In genomic region chr7:144217192-144217591, GRCm38 (mm10) we compare ENCODE assay signal across 8 mouse cellular contexts.
DNase-seq lines count a peak whose midpoint lies in the region; ATAC-seq and TF ChIP-seq lines count a peak whose summit lies in the region.

No protein-coding gene starts in this region.

- H3K27me3 ChIP-seq in G1E (ENCODE audit: insufficient read depth, low read length): no peaks in the 10 kb centered on the region; the same call in 1 of the 2 replicates
- H3K27me3 ChIP-seq in cerebellum, adult 2 months (ENCODE audit: control insufficient read depth, insufficient read depth, low read length): no peaks in the 10 kb centered on the region
- no peaks in the 10 kb centered on the region for H3K27me3 ChIP-seq in forebrain, postnatal 0 days (ENCODE audit: insufficient read depth, low read length)
- no peaks in the 10 kb centered on the region for H3K27me3 ChIP-seq in liver, postnatal 0 days (ENCODE audit: insufficient read depth, low read length)

- no peak overlapping the region for H3K4me2 ChIP-seq in forebrain, postnatal 0 days (ENCODE audit: low read depth)
- no peak overlapping the region for H3K4me2 ChIP-seq in liver, postnatal 0 days (ENCODE audit: low read depth, low read length)

- DNase-seq in 3T3-L1 (ENCODE audit: low read depth, low spot score) (peak; percentile 79), G1E (ENCODE audit: low spot score) (peak; percentile 19)
- peak; percentile 70 to 79 for DNase-seq in cerebellum, adult 2 months
- DNase-seq in forebrain, postnatal 0 days: peak; percentile 86
- peak; percentile 67 for DNase-seq in kidney, adult 18-20 months
- peak; percentile 45 for DNase-seq in liver, postnatal 0 days
- peak; percentile 45 for DNase-seq in retina, adult 2 months (ENCODE audit: low read depth, low spot score)

- no peak overlapping the region for H3K4me3 ChIP-seq in G1E (ENCODE audit: low read depth, low read length)
- no peak overlapping the region for H3K4me3 ChIP-seq in cerebellum, adult 2 months (replicated peaks; ENCODE audit: insufficient read depth, low read depth, low read length)
- H3K4me3 ChIP-seq in forebrain, postnatal 0 days (ENCODE audit: low read depth, low read length): no peak overlapping the region
- no peak overlapping the region for H3K4me3 ChIP-seq in liver, postnatal 0 days (ENCODE audit: low read depth, low read length)

- H3K4me1 ChIP-seq in G1E (ENCODE audit: insufficient read depth, low read depth, low read length): no peaks in the 10 kb centered on the region
- H3K4me1 ChIP-seq in cerebellum, adult 2 months (ENCODE audit: control insufficient read depth, insufficient read depth, low read length): no peaks in the 10 kb centered on the region
- no peaks in the 10 kb centered on the region for H3K4me1 ChIP-seq in forebrain, postnatal 0 days (ENCODE audit: insufficient read depth)
- H3K4me1 ChIP-seq in liver, postnatal 0 days (ENCODE audit: insufficient read depth): no peaks in the 10 kb centered on the region

- no peak for TF ChIP-seq POLR2A in cerebellum, adult 2 months (IDR thresholded peaks at IDR 0.05; ENCODE audit: borderline replicate concordance, insufficient read depth, low read length)

- peak; percentile 58 for TF ChIP-seq CTCF in G1E (IDR thresholded peaks at IDR 0.05; ENCODE audit: low read depth, low read length)
- TF ChIP-seq CTCF in cerebellum, adult 2 months (IDR thresholded peaks at IDR 0.05; ENCODE audit: borderline replicate concordance, insufficient read depth, low read depth, low read length): peak; percentile 96
- peak; percentile 97 for TF ChIP-seq CTCF in forebrain, postnatal 0 days (IDR thresholded peaks at IDR 0.05; ENCODE audit: low read depth)
- TF ChIP-seq CTCF in liver, postnatal 0 days (IDR thresholded peaks at IDR 0.05; ENCODE audit: low read depth): peak; percentile 90

- WGBS in cerebellum, adult 2 months: 12% methylated on average over 3 of the region's 3 CpGs
- WGBS in forebrain, postnatal 0 days: 2% methylated on average over 3 of the region's 3 CpGs
- WGBS in liver, postnatal 0 days (ENCODE audit: insufficient replicate concordance): 4% methylated on average over 3 of the region's 3 CpGs

- H3K9me3 ChIP-seq in G1E (replicated peaks): no peaks in the 10 kb centered on the region
- H3K9me3 ChIP-seq in forebrain, postnatal 0 days (ENCODE audit: low read length): no peaks in the 10 kb centered on the region
- no peaks in the 10 kb centered on the region for H3K9me3 ChIP-seq in liver, postnatal 0 days (ENCODE audit: low read length)

- H3K36me3 ChIP-seq in G1E (replicated peaks): no peaks in the 10 kb centered on the region
- H3K36me3 ChIP-seq in forebrain, postnatal 0 days (ENCODE audit: insufficient read depth): no peaks in the 10 kb centered on the region; the same call in 1 of the 2 replicates
- H3K36me3 ChIP-seq in liver, postnatal 0 days (replicated peaks; ENCODE audit: insufficient read depth, low read length): no peaks in the 10 kb centered on the region

- H3K9ac ChIP-seq in forebrain, postnatal 0 days: no peak overlapping the region
- no peak overlapping the region for H3K9ac ChIP-seq in liver, postnatal 0 days (replicated peaks)

- no peak for TF ChIP-seq EP300 in liver, postnatal 0 days (IDR thresholded peaks at IDR 0.05; ENCODE audit: low read depth)

- no peak for ATAC-seq in G1E (ENCODE audit: extremely low read depth, insufficient number of reproducible peaks, low FRiP score, poor library complexity, severe bottlenecking)
- ATAC-seq in forebrain, postnatal 0 days: peak; percentile 63
- no peak for ATAC-seq in liver, postnatal 0 days
- no peak for ATAC-seq in erythroid progenitor cell, adult 5-6 weeks (replicated peaks; ENCODE audit: low FRiP score, poor library complexity, severe bottlenecking)

- no peak overlapping the region for H3K27ac ChIP-seq in cerebellum, adult 2 months (ENCODE audit: insufficient read depth, low read length)
- no peak overlapping the region for H3K27ac ChIP-seq in forebrain, postnatal 0 days (ENCODE audit: low read depth, low read length)
- no peak overlapping the region for H3K27ac ChIP-seq in liver, postnatal 0 days (ENCODE audit: low read depth)

Comparison
In these comparisons a context has a peak if more than half of its experiments do, and no peak if none do; other contexts are left out.
1. DNase-seq: peak in every context shown above with its lines; median percentile 86 in forebrain, postnatal 0 days; 79 in 3T3-L1; 74 in cerebellum, adult 2 months; 67 in kidney, adult 18-20 months; 45 in liver, postnatal 0 days; 45 in retina, adult 2 months; 19 in G1E.